Mouse (Mus musculus): ENCODE data around the gene AC124502.3. TPM values are rescaled to one million over a fixed set of nuclear protein-coding genes. Genes with fewer than 3 reads are reported as not detected.

The AC124502.3 gene
- polyA plus RNA-seq, 1 experiment from 2014 or later = 2.2 TPM

DNA sequence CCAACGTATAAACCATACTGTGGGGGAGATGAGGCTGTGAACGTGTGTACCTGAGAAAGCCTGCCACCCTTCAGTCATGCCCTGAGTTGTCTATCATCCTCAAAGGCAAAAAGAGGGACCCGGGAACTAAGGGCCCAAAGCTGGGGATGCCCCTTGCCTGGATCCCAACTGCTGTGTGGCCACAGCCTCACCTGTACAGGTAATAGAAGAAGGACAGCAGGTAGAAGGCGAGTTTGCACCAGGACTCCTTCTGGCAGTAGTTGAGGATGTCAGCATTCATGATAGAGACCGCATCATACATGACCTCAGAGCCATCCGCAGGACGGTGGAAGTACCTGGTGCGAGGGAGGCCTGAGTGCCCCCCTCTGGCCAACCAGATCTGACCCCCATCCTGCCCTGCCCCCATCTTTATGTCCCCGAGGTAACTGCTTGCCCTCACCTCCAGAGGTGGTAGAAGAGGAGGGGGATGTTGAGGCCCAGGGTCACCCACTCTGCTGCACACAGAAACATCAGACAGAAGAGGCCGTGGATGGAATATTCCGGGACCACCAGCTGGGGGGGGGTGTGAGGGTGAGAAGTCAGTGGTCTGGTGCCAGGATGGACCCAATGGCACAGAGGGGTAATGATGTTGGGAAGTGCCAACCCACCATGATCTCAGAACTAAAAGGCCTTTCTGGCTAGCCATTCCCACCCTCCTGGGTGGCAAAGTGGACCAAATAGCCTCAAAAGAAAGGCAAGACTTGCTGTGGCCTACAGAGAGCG lies 55.0 kb downstream of the AC124502.3 start:
- Histone ChIP-seq H3K4me2 (no peak overlapping the region), H3K36me3 (peaks cover 14% of the 10 kb centered on the region), H3K9ac (no peak overlapping the region), H3K4me1 (peaks cover 34% of the 10 kb centered on the region), H3K27me3 (replicated peaks) (no peaks in the 10 kb centered on the region), H3K4me3 (replicated peaks) (no peak overlapping the region), H3K9me3 (no peaks in the 10 kb centered on the region), H3K27ac (no peak overlapping the region)
- 67% methylated on average over 12 of the region's 12 CpGs for WGBS
- no peak for ATAC-seq (ENCODE audit: insufficient read depth, low FRiP score, low read depth)

DNA sequence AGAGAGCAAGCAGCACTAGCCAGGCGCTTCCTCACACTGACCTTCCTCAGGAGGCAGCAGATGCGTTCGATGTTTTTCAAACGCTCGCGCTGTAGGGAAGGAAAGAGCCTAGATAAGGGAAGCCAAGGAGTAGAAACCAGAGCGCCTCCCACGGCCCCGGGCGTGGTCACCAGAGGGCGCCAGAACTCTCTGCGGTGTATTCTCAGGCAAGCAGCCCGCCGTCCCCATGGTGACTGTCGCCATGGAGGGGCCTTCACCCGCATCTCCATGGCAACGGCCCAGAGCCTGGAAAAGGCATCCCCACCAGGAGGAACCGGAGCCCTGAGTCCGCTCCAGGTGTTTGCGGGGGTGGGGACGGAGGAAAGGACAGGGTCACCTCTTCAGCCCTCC lies 55.5 kb downstream of the AC124502.3 start:
- H3K9me3 ChIP-seq = no peaks in the 10 kb centered on the region
- H3K4me3 ChIP-seq (replicated peaks) = no peak overlapping the region
- H3K27ac ChIP-seq = no peak overlapping the region
- peaks cover 34% of the 10 kb centered on the region for H3K4me1 ChIP-seq
- 0% methylated on average over 21 of the region's 21 CpGs for WGBS
- peaks cover 14% of the 10 kb centered on the region for H3K36me3 ChIP-seq
- ATAC-seq (ENCODE audit: insufficient read depth, low FRiP score, low read depth) = peak; percentile 65
- no peak overlapping the region for H3K9ac ChIP-seq
- H3K27me3 ChIP-seq (replicated peaks) = no peaks in the 10 kb centered on the region
- no peak overlapping the region; the same call in 1 of the 2 replicates for H3K4me2 ChIP-seq

DNA sequence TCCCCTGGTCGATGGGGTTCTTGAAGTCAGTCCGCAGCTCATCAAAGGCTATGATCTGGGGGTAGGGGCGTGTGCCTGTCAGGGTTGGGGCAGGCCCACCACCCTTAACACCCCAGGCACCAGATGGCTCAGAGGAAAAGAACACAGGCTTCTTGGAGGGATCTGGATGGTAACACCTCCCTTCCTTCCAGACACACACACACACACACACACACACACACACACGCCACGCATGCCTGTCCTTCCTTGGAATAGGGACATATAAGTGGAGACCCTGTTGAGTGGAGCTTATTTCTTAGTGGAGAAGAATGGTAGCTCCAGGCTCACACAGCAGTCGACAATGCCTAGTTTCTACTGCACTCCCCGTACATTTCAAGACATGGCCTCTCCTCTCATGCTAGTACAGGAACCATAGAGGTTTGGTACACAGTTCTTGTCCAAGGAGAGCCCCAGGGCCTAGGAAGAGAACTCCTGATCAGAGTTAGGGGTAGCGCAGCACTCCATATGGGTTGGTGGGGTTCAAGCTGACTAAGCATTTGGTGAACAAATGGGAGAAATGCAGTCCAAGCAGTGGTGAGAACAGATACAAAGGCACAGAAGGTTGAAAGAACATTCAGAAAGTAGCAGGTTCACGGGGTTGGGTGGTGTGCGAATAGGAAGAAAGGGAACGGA lies 56.2 kb downstream of the AC124502.3 start:
- H3K4me3 ChIP-seq (replicated peaks) = no peak overlapping the region
- no peak overlapping the region for H3K9ac ChIP-seq
- H3K27ac ChIP-seq = no peak overlapping the region
- WGBS = 43% methylated on average over 11 of the region's 11 CpGs
- H3K4me2 ChIP-seq = no peak overlapping the region; the same call in 1 of the 2 replicates
- peaks cover 30% of the 10 kb centered on the region for H3K4me1 ChIP-seq
- H3K9me3 ChIP-seq = no peaks in the 10 kb centered on the region
- peaks cover 18% of the 10 kb centered on the region for H3K36me3 ChIP-seq
- ATAC-seq (ENCODE audit: insufficient read depth, low FRiP score, low read depth) = no peak
- no peaks in the 10 kb centered on the region for H3K27me3 ChIP-seq (replicated peaks)

DNA sequence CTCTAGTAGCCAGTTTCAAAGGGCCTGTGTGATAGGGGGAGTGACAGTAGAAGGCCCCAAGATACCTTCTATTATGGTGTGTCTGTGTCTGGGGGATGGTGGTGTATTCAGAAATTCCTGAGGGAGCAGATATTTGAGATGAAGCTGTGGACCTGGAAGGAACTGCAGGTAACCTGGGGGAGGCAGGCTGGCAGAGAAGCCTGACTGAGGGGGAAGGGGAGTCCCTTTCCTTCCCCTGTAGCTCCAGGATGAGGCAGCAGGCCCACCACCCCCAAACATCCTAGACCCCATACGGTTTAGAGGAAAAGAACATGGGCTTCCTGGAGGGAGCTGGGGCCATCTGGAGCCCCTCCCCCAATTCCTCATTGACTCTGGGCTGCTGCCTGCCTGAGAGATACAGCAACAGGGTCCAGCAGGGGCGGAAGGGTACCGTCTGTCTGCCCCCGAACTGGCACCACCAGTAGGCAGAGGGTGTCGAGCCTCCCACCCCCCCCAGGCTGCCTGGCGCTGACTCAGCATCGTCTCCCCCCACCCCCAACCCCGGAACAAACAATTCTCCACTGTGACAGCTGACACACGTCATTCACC lies 57.3 kb downstream of the AC124502.3 start:
- H3K9ac ChIP-seq = no peak overlapping the region
- ATAC-seq (ENCODE audit: insufficient read depth, low FRiP score, low read depth) = no peak
- H3K36me3 ChIP-seq = peaks cover 29% of the 10 kb centered on the region
- 14% methylated on average over 9 of the region's 9 CpGs for WGBS
- no peak overlapping the region for H3K4me2 ChIP-seq
- no peak overlapping the region for H3K27ac ChIP-seq
- no peak overlapping the region for H3K4me3 ChIP-seq (replicated peaks)
- peaks cover 30% of the 10 kb centered on the region for H3K4me1 ChIP-seq
- no peaks in the 10 kb centered on the region for H3K27me3 ChIP-seq (replicated peaks)
- H3K9me3 ChIP-seq = no peaks in the 10 kb centered on the region

DNA sequence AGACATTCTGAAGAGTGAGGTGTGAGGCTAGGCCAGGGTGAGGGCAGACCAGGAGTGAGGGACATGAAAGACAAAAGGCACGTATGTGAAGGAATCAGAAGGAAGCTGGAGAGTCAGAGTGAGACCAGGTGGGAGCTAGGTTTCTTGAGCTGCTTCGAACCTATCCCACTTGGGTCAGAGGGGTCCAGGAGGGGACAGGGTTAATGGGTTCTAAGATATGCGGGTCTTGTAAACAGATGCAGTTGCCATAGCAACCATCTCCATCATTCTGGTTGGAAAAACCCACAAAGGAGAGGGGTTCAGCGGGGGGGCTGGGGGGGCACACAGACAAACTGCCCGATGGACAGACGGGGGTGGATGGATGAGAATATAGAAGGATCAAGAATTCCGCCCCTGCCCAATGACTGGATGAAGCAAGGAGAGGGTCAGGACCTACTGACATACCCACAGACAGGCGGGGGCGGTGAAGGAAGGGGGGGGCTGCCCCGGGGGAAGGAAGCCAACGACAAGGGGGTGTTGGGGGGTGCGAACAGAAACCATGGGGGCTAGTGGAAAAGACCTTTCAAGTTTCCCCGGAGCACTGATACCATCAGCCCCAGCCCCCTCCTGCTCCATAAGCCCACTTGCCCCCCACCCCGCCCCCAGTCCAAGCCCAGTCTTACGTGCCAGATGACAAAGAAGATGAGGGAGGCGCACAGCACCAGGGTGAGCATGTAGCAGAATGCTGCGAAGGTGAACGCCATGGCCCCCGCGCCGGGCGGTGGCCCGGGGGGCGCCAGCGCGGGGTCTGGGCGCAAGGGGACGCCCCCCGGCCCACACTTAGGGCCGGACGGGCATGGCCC lies 59.1 kb downstream of the AC124502.3 start:
- H3K27me3 ChIP-seq (replicated peaks) = no peaks in the 10 kb centered on the region
- 5% methylated on average over 31 of the region's 31 CpGs for WGBS
- peak overlapping the region; percentile 60 for H3K9ac ChIP-seq
- H3K27ac ChIP-seq = no peak overlapping the region
- no peaks in the 10 kb centered on the region for H3K9me3 ChIP-seq
- 0 out of 2 replicates have a peak, but pooled peaks have one; percentile 1 for ATAC-seq (ENCODE audit: insufficient read depth, low FRiP score, low read depth)
- peak overlapping the region; percentile 61 for H3K4me3 ChIP-seq (replicated peaks)
- H3K4me1 ChIP-seq = peaks cover 30% of the 10 kb centered on the region
- H3K36me3 ChIP-seq = peaks cover 30% of the 10 kb centered on the region
- H3K4me2 ChIP-seq = peak overlapping the region; percentile 100

DNA sequence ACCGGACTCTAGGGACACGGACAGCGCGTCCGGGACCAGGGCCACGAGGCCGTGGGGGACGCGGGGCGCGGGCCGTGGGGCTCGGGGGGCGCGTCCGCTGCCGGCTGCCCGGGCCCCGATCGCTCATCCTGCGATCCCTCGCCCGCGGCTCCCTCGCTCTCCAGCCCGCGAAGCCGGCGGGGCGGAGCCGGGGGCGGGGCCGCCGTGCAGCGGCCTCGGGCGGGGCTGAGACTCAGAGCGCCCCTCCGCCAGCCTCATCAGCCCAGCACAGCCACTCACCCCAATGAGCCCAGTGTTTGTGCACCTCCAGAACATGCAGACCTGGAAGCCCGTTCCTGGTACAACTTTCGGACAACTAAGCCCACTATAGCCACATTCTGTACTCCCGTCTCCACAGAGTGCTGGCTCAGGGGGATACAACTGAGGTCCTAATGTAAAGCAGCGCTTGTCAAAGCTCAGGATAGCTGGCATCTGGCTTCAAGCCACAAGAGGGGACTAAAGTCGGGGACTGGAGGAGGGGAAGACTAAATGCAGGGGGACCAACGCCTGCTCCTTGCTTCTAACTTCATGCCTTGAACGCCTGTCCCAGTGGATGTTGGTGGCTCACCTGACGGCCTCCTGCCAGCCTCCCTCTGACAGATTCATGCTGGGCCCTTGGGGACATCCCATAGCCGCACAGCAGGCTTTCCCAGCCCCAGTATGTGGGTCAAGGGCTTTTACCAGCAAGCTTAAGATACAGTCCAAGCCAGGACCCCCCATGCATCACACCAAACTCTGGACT lies 59.9 kb downstream of the AC124502.3 start, which contains the start of gene Cnih2:
Gene Cnih2 (minus strand): TSS at position 159 of the 781 bp plus-strand sequence.
- H3K4me2 ChIP-seq = peak within 1 kb of the TSS; percentile 100
- H3K27ac ChIP-seq = no peak within 1 kb of the TSS
- 4% methylated on average over 38 of the region's 48 CpGs for WGBS
- no peaks in the 10 kb centered on the region for H3K27me3 ChIP-seq (replicated peaks)
- H3K4me3 ChIP-seq (replicated peaks) = peak within 1 kb of the TSS; percentile 61
- peak; percentile 44 for ATAC-seq (ENCODE audit: insufficient read depth, low FRiP score, low read depth)
- H3K9ac ChIP-seq = peak within 1 kb of the TSS; percentile 60
- peaks cover 30% of the 10 kb centered on the region for H3K4me1 ChIP-seq
- H3K9me3 ChIP-seq = no peaks in the 10 kb centered on the region
- peaks cover 34% of the 10 kb centered on the region for H3K36me3 ChIP-seq

Other genes with a start within 250 kb of the AC124502.3 start
- 50.1 and 52.2 TPM in 2 replicates for gene Rbm4, start 245.0 kb upstream of the AC124502.3 start, polyA plus RNA-seq (2015; fragmentation: Nextera tagmentation; extraction: Ambion mirVana)
- 29.9 and 38.0 TPM in 2 replicates for gene Gm21992, start 227.3 kb upstream of the AC124502.3 start, polyA plus RNA-seq (2015; fragmentation: Nextera tagmentation; extraction: Ambion mirVana)
- gene Rbm14, start 227.3 kb upstream of the AC124502.3 start, polyA plus RNA-seq (2015; fragmentation: Nextera tagmentation; extraction: Ambion mirVana) = 70.3 and 75.2 TPM in 2 replicates
- 51.1 and 54.1 TPM in 2 replicates for gene Ccs, start 199.6 kb upstream of the AC124502.3 start, polyA plus RNA-seq (2015; fragmentation: Nextera tagmentation; extraction: Ambion mirVana)
- gene Ccdc87, start 199.5 kb upstream of the AC124502.3 start, polyA plus RNA-seq (2015; fragmentation: Nextera tagmentation; extraction: Ambion mirVana) = 0.12 TPM in 1 of 2 replicates, not detected in the other
- 24.9 and 34.0 TPM in 2 replicates for gene Ctsf, start 183.8 kb upstream of the AC124502.3 start, polyA plus RNA-seq (2015; fragmentation: Nextera tagmentation; extraction: Ambion mirVana)
- gene Actn3, start 161.0 kb upstream of the AC124502.3 start, polyA plus RNA-seq (2015; fragmentation: Nextera tagmentation; extraction: Ambion mirVana) = 2.3 and 2.5 TPM in 2 replicates
- gene Zdhhc24, start 160.2 kb upstream of the AC124502.3 start, polyA plus RNA-seq (2015; fragmentation: Nextera tagmentation; extraction: Ambion mirVana) = 11.4 and 11.6 TPM in 2 replicates
- gene Bbs1, start 132.3 kb upstream of the AC124502.3 start, polyA plus RNA-seq (2015; fragmentation: Nextera tagmentation; extraction: Ambion mirVana) = 2.7 and 3.0 TPM in 2 replicates
- gene Dpp3, start 110.6 kb upstream of the AC124502.3 start, polyA plus RNA-seq (2015; fragmentation: Nextera tagmentation; extraction: Ambion mirVana) = 107 and 122 TPM in 2 replicates
- 1.7 and 1.9 TPM in 2 replicates for gene Peli3, start 95.8 kb upstream of the AC124502.3 start, polyA plus RNA-seq (2015; fragmentation: Nextera tagmentation; extraction: Ambion mirVana)
- 95.8 and 100 TPM in 2 replicates for gene Mrpl11, start 76.7 kb upstream of the AC124502.3 start, polyA plus RNA-seq (2015; fragmentation: Nextera tagmentation; extraction: Ambion mirVana)
- gene Npas4, start 48.6 kb upstream of the AC124502.3 start, polyA plus RNA-seq (2015; fragmentation: Nextera tagmentation; extraction: Ambion mirVana) = 0.22 and 0.24 TPM in 2 replicates
- gene Slc29a2, start 15.0 kb upstream of the AC124502.3 start, polyA plus RNA-seq (2015; fragmentation: Nextera tagmentation; extraction: Ambion mirVana) = 3.6 and 3.7 TPM in 2 replicates
- gene B4gat1, start 65 bp upstream of the AC124502.3 start, polyA plus RNA-seq (2015; fragmentation: Nextera tagmentation; extraction: Ambion mirVana) = 38.7 and 42.1 TPM in 2 replicates
- 39.5 and 39.9 TPM in 2 replicates for gene Brms1, start 2.5 kb downstream of the AC124502.3 start, polyA plus RNA-seq (2015; fragmentation: Nextera tagmentation; extraction: Ambion mirVana)
- 2.3 and 3.6 TPM in 2 replicates for gene Rin1, start 11.6 kb downstream of the AC124502.3 start, polyA plus RNA-seq (2015; fragmentation: Nextera tagmentation; extraction: Ambion mirVana)
- gene Cd248, start 29.2 kb downstream of the AC124502.3 start, polyA plus RNA-seq (2015; fragmentation: Nextera tagmentation; extraction: Ambion mirVana) = 58.4 and 68.3 TPM in 2 replicates
- 5.9 and 6.4 TPM in 2 replicates for gene Tmem151a, start 46.6 kb downstream of the AC124502.3 start, polyA plus RNA-seq (2015; fragmentation: Nextera tagmentation; extraction: Ambion mirVana)
- 101 TPM in 2 replicates for gene Yif1a, start 49.6 kb downstream of the AC124502.3 start, polyA plus RNA-seq (2015; fragmentation: Nextera tagmentation; extraction: Ambion mirVana)
- 15.1 and 16.6 TPM in 2 replicates for gene Cnih2, start 59.6 kb downstream of the AC124502.3 start, polyA plus RNA-seq (2015; fragmentation: Nextera tagmentation; extraction: Ambion mirVana)
- gene Rab1b, start 68.2 kb downstream of the AC124502.3 start, polyA plus RNA-seq (2015; fragmentation: Nextera tagmentation; extraction: Ambion mirVana) = 227 and 233 TPM in 2 replicates
- gene Klc2, start 79.7 kb downstream of the AC124502.3 start, polyA plus RNA-seq (2015; fragmentation: Nextera tagmentation; extraction: Ambion mirVana) = 18.0 and 19.0 TPM in 2 replicates
- gene Pacs1, start 234.2 kb downstream of the AC124502.3 start, polyA plus RNA-seq (2015; fragmentation: Nextera tagmentation; extraction: Ambion mirVana) = 18.0 and 20.6 TPM in 2 replicates

Measured in stomach, embryonic 15.5 days (tissue).